Mouse (Mus musculus) C2C12 (cell line): ENCODE data around the gene Mbnl1. TPM values are rescaled to one million over a fixed set of nuclear protein-coding genes. Genes with fewer than 3 reads are reported as not detected.

Experiments
- H3K27me3 ChIP-seq: one replicate; pipeline ENCODE4 v1.6.1; 2011; ENCODE audit not compliant: control insufficient read depth, insufficient read depth, insufficient read length
- H3K36me3 ChIP-seq: one replicate; pipeline ENCODE4 v1.6.1; 2011; ENCODE audit not compliant: control insufficient read depth, insufficient read depth
- H3K4me3 ChIP-seq: one replicate; pipeline ENCODE4 v1.5.1; 2011; ENCODE audit warnings: mild to moderate bottlenecking, control low read depth; ENCODE audit not compliant: poor library complexity, insufficient read depth, severe bottlenecking
- H3K79me2 ChIP-seq: one replicate; pipeline ENCODE4 v1.6.1; 2011; ENCODE audit not compliant: control insufficient read depth, insufficient read depth
- H3K79me3 ChIP-seq: one replicate; pipeline ENCODE4 v1.6.1; 2011; ENCODE audit warnings: low read depth, control low read depth
- H3ac ChIP-seq: one replicate; pipeline ENCODE3; 2011; ENCODE audit warnings: low read depth; ENCODE audit not compliant: control insufficient read depth, insufficient read length
- CEBPB ChIP-seq: IDR thresholded peaks from one replicate; pipeline ENCODE4 v1.6.1; 2011; ENCODE audit warnings: low read depth, mild to moderate bottlenecking, control low read depth, moderate library complexity
- CTCF ChIP-seq: IDR thresholded peaks from one replicate; pipeline ENCODE4 v1.5.1; 2011; ENCODE audit not compliant: control insufficient read depth, insufficient read depth, insufficient read length
- FOSL1 ChIP-seq: IDR thresholded peaks from one replicate; pipeline ENCODE4 v1.8.0; 2011; ENCODE audit warnings: mild to moderate bottlenecking, low read length; ENCODE audit not compliant: poor library complexity, insufficient read depth, severe bottlenecking
- MAX ChIP-seq: IDR thresholded peaks from one replicate; pipeline ENCODE4 v1.6.1; 2011; ENCODE audit warnings: mild to moderate bottlenecking, control low read depth
- MYOD1 ChIP-seq: IDR thresholded peaks from one replicate; pipeline ENCODE4 v1.6.1; 2011; ENCODE audit warnings: low read depth; ENCODE audit not compliant: control insufficient read depth, insufficient read length
- MYOG ChIP-seq: IDR thresholded peaks from one replicate; pipeline ENCODE4 v1.6.1; 2011; ENCODE audit not compliant: control insufficient read depth, insufficient read length; ENCODE audit errors: extremely low read depth
- USF1 ChIP-seq: IDR thresholded peaks from one replicate; pipeline ENCODE4 v1.6.1; 2011; ENCODE audit warnings: low read depth, mild to moderate bottlenecking, control low read depth, moderate library complexity
- polyA plus RNA-seq: library from polyadenylated mRNA; unstranded; fragments of >200 nt; fragmentation: generic; extraction: Trizol; gene quantifications from one replicate; pipeline ENCODE4 v1.2.1, GENCODE M21; 2012; ENCODE audit warnings: missing spikeins

The Mbnl1 gene
- polyA plus RNA-seq, 1 experiment, result 37.7 TPM

DNA sequence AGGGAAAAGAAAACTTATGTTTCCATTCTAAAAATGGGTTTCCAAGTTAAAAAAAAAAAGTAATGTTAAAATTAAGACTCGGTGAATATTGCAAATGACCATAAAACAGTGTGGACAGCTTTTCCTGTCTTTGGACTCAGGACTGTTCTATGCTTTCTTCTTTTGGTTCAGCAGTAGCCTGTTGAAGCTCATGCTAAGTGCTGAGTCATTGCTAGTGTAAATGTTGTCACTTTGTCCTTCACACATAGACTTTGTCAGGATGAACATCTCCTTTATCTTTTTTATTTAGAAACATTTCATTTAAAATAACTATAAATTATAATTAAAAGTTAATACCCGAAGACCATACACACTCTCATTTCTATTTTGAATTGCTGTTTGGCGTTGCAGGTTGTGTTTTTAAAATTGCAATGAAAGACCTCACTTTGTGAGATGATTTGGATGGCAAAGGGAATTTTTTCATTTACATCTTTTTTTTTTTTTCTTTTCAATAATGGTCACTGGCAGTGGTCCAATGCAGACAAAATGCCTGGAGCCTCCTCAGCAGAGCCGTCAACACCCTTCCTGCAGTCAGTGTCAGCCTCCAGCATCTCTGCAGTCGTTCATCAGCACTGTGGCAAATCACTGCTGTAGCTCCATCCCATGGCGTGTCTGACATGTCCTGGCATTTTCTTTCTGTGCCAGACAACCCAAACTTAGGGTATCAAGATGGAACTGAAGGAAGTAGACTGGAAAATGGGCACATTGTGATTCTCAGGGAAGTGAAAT, 96.4 kb downstream of the Mbnl1 start:
- Histone ChIP-seq H3K79me2 (peaks cover 100% of the 10 kb centered on the region), H3K36me3 (peaks cover 17% of the 10 kb centered on the region), H3K79me3 (peaks cover 97% of the 10 kb centered on the region), H3ac (no peak overlapping the region), H3K4me3 (no peak overlapping the region), H3K27me3 (no peaks in the 10 kb centered on the region)
- TF ChIP-seq USF1, result no peak
- TF ChIP-seq MYOG, result no peak
- TF ChIP-seq CTCF, result no peak
- no peak for TF ChIP-seq FOSL1
- no peak for TF ChIP-seq MAX
- no peak for TF ChIP-seq CEBPB
- TF ChIP-seq MYOD1, result no peak

GRCm38 (mm10) chr3:60569781-60570180, 97.2 kb downstream of the Mbnl1 start:
- Histone ChIP-seq H3K4me3 (no peak overlapping the region), H3ac (no peak overlapping the region), H3K36me3 (peaks cover 23% of the 10 kb centered on the region), H3K79me2 (peaks cover 100% of the 10 kb centered on the region), H3K79me3 (peaks cover 97% of the 10 kb centered on the region), H3K27me3 (no peaks in the 10 kb centered on the region)
- TF ChIP-seq MYOG (no peak), CTCF (no peak), USF1 (no peak), MAX (no peak), MYOD1 (no peak), CEBPB (no peak), FOSL1 (no peak)

GRCm38 (mm10) chr3:60570491-60571022, 97.9 kb downstream of the Mbnl1 start:
- Histone ChIP-seq H3K79me3 (peaks cover 98% of the 10 kb centered on the region), H3ac (no peak overlapping the region), H3K4me3 (no peak overlapping the region), H3K36me3 (peaks cover 22% of the 10 kb centered on the region), H3K27me3 (no peaks in the 10 kb centered on the region), H3K79me2 (peaks cover 100% of the 10 kb centered on the region)
- TF ChIP-seq USF1 (no peak), FOSL1 (peak; percentile 47)

- Histone ChIP-seq H3K4me3 (no peak overlapping the region), H3ac (no peak overlapping the region), H3K79me3 (peaks cover 98% of the 10 kb centered on the region), H3K27me3 (no peaks in the 10 kb centered on the region), H3K36me3 (peaks cover 16% of the 10 kb centered on the region), H3K79me2 (peaks cover 100% of the 10 kb centered on the region)
- no peak for TF ChIP-seq MAX
- TF ChIP-seq FOSL1, result no peak
- no peak for TF ChIP-seq USF1
- TF ChIP-seq CEBPB, result no peak
- no peak for TF ChIP-seq MYOD1
- no peak for TF ChIP-seq CTCF
- no peak for TF ChIP-seq MYOG
Observed at GRCm38 (mm10) chr3:60571493-60571892, 98.9 kb downstream of the Mbnl1 start.

GRCm38 (mm10) chr3:60574199-60574598, 101.6 kb downstream of the Mbnl1 start:
- peaks cover 98% of the 10 kb centered on the region for H3K79me3 ChIP-seq
- H3K36me3 ChIP-seq, result peaks cover 35% of the 10 kb centered on the region
- no peaks in the 10 kb centered on the region for H3K27me3 ChIP-seq
- peaks cover 100% of the 10 kb centered on the region for H3K79me2 ChIP-seq
- no peak for TF ChIP-seq MAX
- no peak for TF ChIP-seq CEBPB
- TF ChIP-seq FOSL1, result no peak
- TF ChIP-seq CTCF, result no peak
- no peak for TF ChIP-seq MYOG
- no peak for TF ChIP-seq MYOD1
- H3K4me3 ChIP-seq, result no peak overlapping the region
- H3ac ChIP-seq, result no peak overlapping the region

DNA sequence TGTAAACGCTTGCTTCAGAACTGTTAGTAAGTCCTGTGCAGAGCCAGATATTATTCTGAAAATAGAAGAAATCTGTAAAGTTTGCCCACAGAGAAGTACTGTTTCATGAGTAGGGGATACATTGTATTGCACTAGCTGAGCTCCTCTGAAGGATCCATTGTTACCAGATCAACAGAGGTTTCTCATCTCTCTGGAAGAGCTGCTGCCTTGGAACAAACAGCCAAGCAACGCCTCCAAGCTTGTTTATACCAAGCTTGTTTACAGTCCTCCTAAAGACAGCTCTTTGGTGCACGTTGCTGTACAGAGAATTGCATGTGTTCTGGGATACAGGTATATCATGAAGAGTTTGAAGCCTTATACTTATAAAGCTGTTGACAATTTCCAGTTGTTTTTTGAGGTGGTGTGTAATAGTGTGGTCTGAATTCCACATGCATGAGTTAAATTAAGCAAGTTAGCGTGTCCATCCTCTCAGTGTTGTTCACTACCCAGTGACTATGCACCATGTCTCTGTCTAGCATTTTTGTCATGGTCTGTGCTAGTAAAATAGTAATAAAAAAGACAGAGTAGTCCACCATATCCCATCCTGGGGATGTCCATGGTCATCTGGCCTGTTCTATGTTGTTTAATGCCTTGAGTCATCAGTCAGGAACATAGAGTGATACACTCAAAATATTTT, 102.4 kb downstream of the Mbnl1 start:
- H3K79me3 ChIP-seq, result peaks cover 97% of the 10 kb centered on the region
- peaks cover 37% of the 10 kb centered on the region for H3K36me3 ChIP-seq
- TF ChIP-seq MYOD1 (no peak), CEBPB (no peak), MAX (no peak), USF1 (no peak), MYOG (no peak), CTCF (no peak), FOSL1 (no peak)
- H3ac ChIP-seq, result no peak overlapping the region
- peaks cover 100% of the 10 kb centered on the region for H3K79me2 ChIP-seq
- no peaks in the 10 kb centered on the region for H3K27me3 ChIP-seq
- H3K4me3 ChIP-seq, result no peak overlapping the region
